Mouse (Mus musculus): ENCODE measurements around the gene Arid3a.

- no peak for TF ChIP-seq POLR2A (IDR thresholded peaks at IDR 0.05; ENCODE audit: borderline replicate concordance, insufficient read depth, low read length)
- no peak for TF ChIP-seq CTCF (IDR thresholded peaks at IDR 0.05; ENCODE audit: borderline replicate concordance, insufficient read depth, low read depth, low read length)
Observed at GRCm38 (mm10) chr10:79991099-79991498, 64.3 kb downstream of the Arid3a start.

Measured in cerebellum, adult 2 months (tissue).